Mouse (Mus musculus) neural tube, embryonic 14.5 days (tissue): Measurements from ENCODE around the gene Tmem141. TPM values are rescaled to one million over a fixed set of nuclear protein-coding genes. Genes with fewer than 3 reads are reported as not detected.

Experiments used
- ATAC-seq: fragments of 200-750 bp; cut with Nextera tagmentation; 2 replicates; pipeline ENCODE4 v1.8.0; 2017; ENCODE audit warnings: low read depth, mild to moderate bottlenecking, moderate TSS enrichment, moderate library complexity
- H3K27ac ChIP-seq: fragments of 300-500 bp; sonication (generic); 2 replicates; pipeline ENCODE4 v1.5.1; 2014; ENCODE audit warnings: low read depth, mild to moderate bottlenecking, control low read depth, low read length, moderate library complexity, mixed read lengths
- H3K27me3 ChIP-seq: fragments of 300-500 bp; sonication (generic); 2 replicates; pipeline ENCODE4 v1.6.1; 2014; ENCODE audit warnings: low read length; ENCODE audit not compliant: control insufficient read depth, insufficient read depth
- H3K36me3 ChIP-seq: fragments of 300-500 bp; sonication (generic); 2 replicates; pipeline ENCODE4 v1.6.1; 2014; ENCODE audit warnings: low read length, mixed read lengths; ENCODE audit not compliant: control insufficient read depth, insufficient read depth
- H3K4me1 ChIP-seq: fragments of 300-500 bp; sonication (generic); 2 replicates; pipeline ENCODE4 v1.6.1; 2014; ENCODE audit warnings: low read length; ENCODE audit not compliant: control insufficient read depth, insufficient read depth
- H3K4me2 ChIP-seq: fragments of 300-500 bp; sonication (generic); 2 replicates; pipeline ENCODE4 v1.6.1; 2014; ENCODE audit warnings: mild to moderate bottlenecking, low read depth, low read length, control low read depth
- H3K4me3 ChIP-seq: fragments of 300-500 bp; sonication (generic); 2 replicates; pipeline ENCODE4 v1.5.1; 2014; ENCODE audit warnings: low read depth, low read length, control low read depth, mixed read lengths
- H3K9ac ChIP-seq: fragments of 300-500 bp; sonication (generic); replicated peaks from 2 replicates; pipeline ENCODE4 v1.6.1; 2014; ENCODE audit warnings: low read depth, mild to moderate bottlenecking, control low read depth, low read length, mixed read lengths
- H3K9me3 ChIP-seq: fragments of 300-500 bp; sonication (generic); 2 replicates; pipeline ENCODE4 v1.6.1; 2016; ENCODE audit warnings: low read length; ENCODE audit not compliant: control insufficient read depth
- WGBS: fragments of 180-500 bp; shearing (Covaris S2); extraction: QIAGEN DNeasy Blood & Tissue Kit; methylation state at CpG from one replicate; pipeline ENCODE4 v1.1.7; 2014; 5-methylcytosine and 5-hydroxymethylcytosine counted together
- polyA plus RNA-seq: library from polyadenylated mRNA; unstranded; fragments of >200 nt; fragmentation: Nextera tagmentation; extraction: Ambion mirVana; gene quantifications from 2 replicates; pipeline ENCODE4 v1.2.1, GENCODE M21; 2014

Tmem141 gene
- polyA plus RNA-seq, 1 experiment from 2014 or later, result 55.3 TPM

DNA sequence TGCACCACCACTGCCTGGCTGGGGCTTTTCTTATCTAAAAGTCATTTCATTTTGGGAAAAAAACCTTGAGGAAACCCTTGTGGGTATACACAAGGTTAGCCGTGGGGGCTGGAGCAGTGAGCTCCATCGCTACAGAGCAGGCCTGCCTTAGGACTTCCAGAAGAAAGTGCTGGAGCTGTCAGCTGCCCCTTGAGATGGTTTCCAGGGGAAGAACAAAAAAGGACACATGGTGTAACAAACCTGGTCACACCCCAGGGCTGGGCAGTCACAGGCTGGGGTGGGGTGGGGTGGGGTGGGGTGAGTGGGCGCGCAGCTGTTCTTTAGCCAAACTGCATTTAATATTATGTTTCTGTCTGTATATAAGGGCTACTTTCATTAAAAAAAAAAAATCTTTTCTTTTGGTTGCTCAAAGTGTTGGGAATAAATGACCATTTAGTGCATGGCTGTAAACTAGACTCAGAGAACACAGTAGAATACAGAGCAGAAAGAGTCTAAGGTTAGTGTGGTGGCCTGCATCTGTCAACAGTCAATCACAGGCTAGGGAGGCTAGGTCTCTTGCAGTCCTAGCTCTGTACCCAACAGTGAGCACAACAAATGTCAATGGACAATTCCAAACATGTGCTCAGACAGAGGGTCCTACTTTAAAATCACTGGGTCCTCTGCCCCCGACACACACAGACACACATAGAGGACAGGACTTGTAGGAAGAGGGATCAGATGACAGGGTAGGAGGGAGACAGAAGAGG, 24.9 kb downstream of the Tmem141 start:
- WGBS, result 96% methylated on average over 5 of the region's 5 CpGs

GRCm38 (mm10) chr2:25591863-25592262, 29.9 kb downstream of the Tmem141 start:
- H3K4me3 ChIP-seq, result no peak overlapping the region
- H3K27me3 ChIP-seq, result no peaks in the 10 kb centered on the region
- 92% methylated on average over 2 of the region's 2 CpGs for WGBS
- peaks cover 53% of the 10 kb centered on the region for H3K36me3 ChIP-seq
- H3K9ac ChIP-seq, result no peak overlapping the region
- H3K27ac ChIP-seq, result no peak overlapping the region
- H3K4me2 ChIP-seq, result no peak overlapping the region
- ATAC-seq, result no peak
- no peaks in the 10 kb centered on the region for H3K4me1 ChIP-seq
- H3K9me3 ChIP-seq, result no peaks in the 10 kb centered on the region

More for the DNA sequence above, 24.9 kb downstream of the Tmem141 start:
- H3K27ac ChIP-seq, result no peak overlapping the region
- H3K36me3 ChIP-seq, result peaks cover 78% of the 10 kb centered on the region
- no peak overlapping the region for H3K9ac ChIP-seq
- no peaks in the 10 kb centered on the region for H3K27me3 ChIP-seq
- no peaks in the 10 kb centered on the region for H3K4me1 ChIP-seq
- no peak overlapping the region for H3K4me2 ChIP-seq
- no peak overlapping the region for H3K4me3 ChIP-seq
- ATAC-seq, result no peak
- no peaks in the 10 kb centered on the region for H3K9me3 ChIP-seq

DNA sequence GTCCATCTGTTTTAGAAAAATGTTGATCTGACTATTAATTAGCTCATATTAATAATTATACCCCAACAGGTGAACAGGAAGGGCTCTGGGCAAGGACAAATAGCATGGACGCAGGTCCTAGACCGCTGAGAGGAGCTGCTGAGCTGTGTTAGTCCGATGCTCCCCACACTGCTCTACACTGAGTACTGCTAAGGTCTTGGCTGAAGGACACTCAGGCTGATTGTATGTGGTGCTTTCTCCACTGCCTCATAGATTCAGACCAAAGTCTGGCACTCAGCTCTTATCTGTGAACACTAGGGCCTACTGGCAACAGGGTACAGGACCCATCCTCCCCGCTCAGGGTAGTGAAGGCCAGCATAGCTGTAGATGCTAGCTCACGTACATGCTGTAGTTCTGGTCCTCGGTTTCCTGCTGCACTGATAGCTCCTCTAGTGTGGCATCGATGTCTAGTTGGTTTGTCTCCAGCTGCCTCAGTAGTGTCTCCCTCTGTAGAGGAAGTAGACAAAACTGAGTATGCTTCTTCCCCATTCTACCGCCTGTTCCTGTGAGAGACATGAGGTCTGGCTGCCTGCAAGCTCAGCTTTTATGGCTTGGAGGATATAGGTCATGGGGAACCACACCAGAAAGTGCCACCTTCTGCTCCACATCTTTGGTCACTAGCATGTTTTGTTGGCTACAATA, 33.4 kb downstream of the Tmem141 start:
- H3K9ac ChIP-seq, result no peak overlapping the region
- no peaks in the 10 kb centered on the region for H3K27me3 ChIP-seq
- ATAC-seq, result no peak
- 93% methylated on average over 8 of the region's 8 CpGs for WGBS
- H3K4me3 ChIP-seq, result no peak overlapping the region
- no peak overlapping the region for H3K4me2 ChIP-seq
- H3K4me1 ChIP-seq, result peaks cover under 1% of the 10 kb centered on the region; the same call in 1 of the 2 replicates
- no peaks in the 10 kb centered on the region for H3K9me3 ChIP-seq
- peaks cover 34% of the 10 kb centered on the region for H3K36me3 ChIP-seq
- no peak overlapping the region for H3K27ac ChIP-seq

DNA sequence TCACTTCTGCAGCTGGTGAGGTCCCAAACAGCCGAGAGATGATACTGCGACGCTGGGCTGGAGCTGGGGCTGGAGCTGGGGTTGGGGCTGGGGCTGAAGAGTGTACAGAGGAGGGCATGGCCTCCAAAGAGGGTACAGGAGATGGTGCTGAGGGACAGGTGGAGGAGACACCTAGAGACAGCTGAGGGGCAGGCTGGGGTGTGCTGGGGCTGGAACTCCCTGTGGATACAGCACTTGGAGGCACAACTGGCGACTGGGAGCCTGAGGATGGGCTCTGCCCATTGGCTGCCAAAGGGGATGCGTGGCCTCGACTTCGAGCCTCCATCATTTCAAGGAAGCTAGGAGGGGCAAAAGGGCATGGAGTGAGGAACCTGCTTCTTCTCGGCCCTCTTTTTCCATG, 34.5 kb downstream of the Tmem141 start:
- no peaks in the 10 kb centered on the region for H3K27me3 ChIP-seq
- no peak overlapping the region for H3K4me2 ChIP-seq
- no peak for ATAC-seq
- H3K9me3 ChIP-seq, result no peaks in the 10 kb centered on the region
- H3K27ac ChIP-seq, result no peak overlapping the region
- peaks cover 11% of the 10 kb centered on the region for H3K4me1 ChIP-seq
- no peak overlapping the region for H3K4me3 ChIP-seq
- peaks cover 28% of the 10 kb centered on the region for H3K36me3 ChIP-seq
- no peak overlapping the region for H3K9ac ChIP-seq
- WGBS, result 98% methylated on average over 8 of the region's 8 CpGs

- Histone ChIP-seq H3K9me3 (no peaks in the 10 kb centered on the region), H3K4me3 (no peak overlapping the region), H3K27me3 (peaks cover under 1% of the 10 kb centered on the region; the same call in 1 of the 2 replicates), H3K4me2 (no peak overlapping the region), H3K9ac (no peak overlapping the region), H3K4me1 (peaks cover 23% of the 10 kb centered on the region), H3K27ac (no peak overlapping the region), H3K36me3 (peaks cover 14% of the 10 kb centered on the region)
- 94% methylated on average over 3 of the region's 3 CpGs for WGBS
- ATAC-seq, result no peak
These were observed 36.2 kb downstream of the Tmem141 start for GRCm38 (mm10) chr2:25585601-25586000.

DNA sequence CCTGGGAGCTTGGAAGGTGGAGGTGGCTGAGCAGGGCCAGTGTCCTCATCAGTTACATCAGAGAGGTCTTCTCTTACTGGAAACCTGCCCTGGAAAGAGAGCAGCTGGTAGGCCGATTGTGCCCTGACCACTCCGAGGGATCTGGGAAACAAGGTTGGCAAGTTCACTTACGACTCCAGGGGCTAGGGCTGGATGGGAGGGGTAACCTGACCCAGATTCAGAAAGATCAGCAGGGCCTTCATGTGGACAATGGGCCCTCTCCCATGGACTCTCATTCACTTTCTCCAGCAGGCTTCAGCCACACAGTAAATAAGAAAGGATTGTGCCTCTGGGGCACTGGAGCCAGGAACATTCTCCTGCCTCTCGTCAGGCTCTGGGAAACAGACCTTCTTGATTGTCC, 36.9 kb downstream of the Tmem141 start:
- no peak for ATAC-seq
- Histone ChIP-seq H3K4me2 (no peak overlapping the region), H3K4me1 (peaks cover 30% of the 10 kb centered on the region), H3K27me3 (peaks cover 8% of the 10 kb centered on the region), H3K4me3 (no peak overlapping the region), H3K9me3 (no peaks in the 10 kb centered on the region), H3K36me3 (peaks cover 7% of the 10 kb centered on the region; the same call in 1 of the 2 replicates), H3K27ac (no peak overlapping the region), H3K9ac (no peak overlapping the region)
- WGBS, result 85% methylated on average over 4 of the region's 4 CpGs

GRCm38 (mm10) chr2:25584152-25584551, 37.7 kb downstream of the Tmem141 start:
- H3K36me3 ChIP-seq, result peaks cover 7% of the 10 kb centered on the region; the same call in 1 of the 2 replicates
- no peak for ATAC-seq
- H3K4me2 ChIP-seq, result no peak overlapping the region
- H3K27me3 ChIP-seq, result peaks cover 15% of the 10 kb centered on the region
- H3K27ac ChIP-seq, result no peak overlapping the region
- H3K4me3 ChIP-seq, result no peak overlapping the region
- peaks cover 33% of the 10 kb centered on the region for H3K4me1 ChIP-seq
- H3K9ac ChIP-seq, result no peak overlapping the region
- WGBS, result 93% methylated on average over 3 of the region's 3 CpGs
- no peaks in the 10 kb centered on the region for H3K9me3 ChIP-seq

- Histone ChIP-seq H3K9me3 (no peaks in the 10 kb centered on the region), H3K27ac (peak overlapping the region; percentile 62; the same call in 1 of the 2 replicates), H3K4me1 (peaks cover 33% of the 10 kb centered on the region), H3K9ac (no peak overlapping the region), H3K4me2 (no peak overlapping the region), H3K36me3 (peaks cover 10% of the 10 kb centered on the region; the same call in 1 of the 2 replicates), H3K4me3 (no peak overlapping the region), H3K27me3 (peaks cover 21% of the 10 kb centered on the region)
- ATAC-seq, result no peak
- WGBS, result 68% methylated on average over 4 of the region's 4 CpGs
These were observed 38.2 kb downstream of the Tmem141 start for GRCm38 (mm10) chr2:25583571-25583970.

GRCm38 (mm10) chr2:25583120-25583481, 38.7 kb downstream of the Tmem141 start:
- Histone ChIP-seq H3K4me2 (no peak overlapping the region), H3K4me3 (no peak overlapping the region), H3K36me3 (peaks cover 10% of the 10 kb centered on the region; the same call in 1 of the 2 replicates), H3K4me1 (peaks cover 33% of the 10 kb centered on the region), H3K27me3 (peaks cover 25% of the 10 kb centered on the region), H3K27ac (peak overlapping the region; percentile 62), H3K9ac (no peak overlapping the region), H3K9me3 (no peaks in the 10 kb centered on the region)
- no peak for ATAC-seq
- WGBS, result 70% methylated on average over 6 of the region's 6 CpGs
